Mouse (Mus musculus): Measurements from ENCODE around the gene Armc2. TPM values are rescaled to one million over a fixed set of nuclear protein-coding genes. Genes with fewer than 3 reads are reported as not detected.

The Armc2 gene
- total RNA-seq (2023), result 0.15 to 0.26 TPM in 2 of 4 replicates, not detected in the others

GRCm38 (mm10) chr10:42018016-42018949, at the start of gene Armc2:
TSS of gene Armc2 (minus strand) at chr10:42018442.

Other genes starting within 250 kb of the Armc2 start
- 7.3 to 12.6 TPM (median 11.5 TPM) in 4 replicates for gene Cep57l1, start 208.6 kb downstream of the Armc2 start, total RNA-seq (2023)
- 102 to 111 TPM (median 109 TPM) in 4 replicates for gene Sesn1, start 208.5 kb downstream of the Armc2 start, total RNA-seq (2023)

Data from B cell, adult 62 days (primary cell).